Mouse (Mus musculus): ENCODE results near the gene Dpm2.

GRCm38 (mm10) chr2:32541986-32542573 lies 28.6 kb upstream of the Dpm2 start:
- TF ChIP-seq CTCF (IDR thresholded peaks at IDR 0.05) (no peak), EP300 (IDR thresholded peaks at IDR 0.05) (no peak)

Measured in lung, postnatal 0 days (tissue).